Mouse (Mus musculus): ENCODE results near the gene Nup210.

DNA sequence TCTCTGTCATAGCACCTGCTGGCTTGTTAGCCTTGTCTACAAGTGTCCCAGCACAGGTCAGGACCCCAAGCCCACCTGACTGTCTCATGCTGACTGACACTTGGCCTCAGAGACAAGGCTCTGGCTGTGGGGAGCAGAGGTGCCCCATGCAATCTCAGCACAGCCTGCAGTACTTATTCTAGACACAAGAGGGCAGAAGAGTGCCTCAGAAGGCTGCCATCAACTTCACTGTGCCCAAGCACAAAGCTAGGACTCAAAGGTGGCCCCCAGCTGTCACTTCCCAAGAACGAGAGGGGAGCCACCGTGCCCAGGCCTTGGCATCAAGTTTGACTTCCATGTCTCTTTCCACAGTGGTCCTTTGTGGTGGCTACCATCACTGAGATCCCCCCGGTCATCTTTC, 48.6 kb upstream of the Nup210 start:
- TF ChIP-seq MAFK (IDR thresholded peaks at IDR 0.05; ENCODE audit: borderline replicate concordance, low read depth, low read length): no peak
- TF ChIP-seq BHLHE40 (IDR thresholded peaks at IDR 0.05; ENCODE audit: borderline replicate concordance, low read depth, low read length): 0 out of 2 replicates have a peak, but pooled peaks have one; percentile 21
- peak; percentile 78 to 97 (median 92) for TF ChIP-seq CTCF (IDR thresholded peaks at IDR 0.05 in 2 of 3, conservative IDR thresholded peaks at IDR 0.05 in 1 of 3; ENCODE audit: control insufficient read depth in 1 of 3, insufficient read depth in 1 of 3, low read depth in 2 of 3, low read length in 3 of 3, poor library complexity in 1 of 3, severe bottlenecking in 1 of 3)
- TF ChIP-seq SMC3 (IDR thresholded peaks at IDR 0.05; ENCODE audit: low read depth, low read length): peak; percentile 96
- no peak for TF ChIP-seq NRF1 (IDR thresholded peaks at IDR 0.05; ENCODE audit: insufficient read depth, low read depth, low read length, poor library complexity, severe bottlenecking)
- TF ChIP-seq JUND (IDR thresholded peaks at IDR 0.05; ENCODE audit: low read depth, low read length): no peak
- no peak for TF ChIP-seq TBP (IDR thresholded peaks at IDR 0.05; ENCODE audit: low read depth, low read length)
